In genomic region chr4:132823614-132824366, GRCm38 (mm10) we compare ENCODE assay signal across 8 mouse cellular contexts. TPM values are rescaled to one million over a fixed set of nuclear protein-coding genes. Genes with fewer than 3 reads are reported as not detected.
DNase-seq lines count a peak whose midpoint lies in the region; ATAC-seq lines count a peak whose summit lies in the region.

No protein-coding gene starts in this region.

- no peak for ATAC-seq in hindbrain, embryonic 13.5 days (ENCODE audit: low FRiP score)
- ATAC-seq in intestine, embryonic 16.5 days = 0 out of 2 replicates have a peak, but pooled peaks have one; percentile 16

- no peaks in the 10 kb centered on the region for H3K4me1 ChIP-seq in hindbrain, embryonic 10.5 days (replicated peaks)
- no peaks in the 10 kb centered on the region for H3K4me1 ChIP-seq in hindbrain, embryonic 13.5 days (replicated peaks)
- H3K4me1 ChIP-seq in intestine, embryonic 16.5 days (ENCODE audit: control insufficient read depth, insufficient read depth, low read length) = no peaks in the 10 kb centered on the region
- H3K4me1 ChIP-seq in limb, embryonic 10.5 days = no peaks in the 10 kb centered on the region

- H3K36me3 ChIP-seq in hindbrain, embryonic 10.5 days = peaks cover 46% of the 10 kb centered on the region
- peaks cover 42% of the 10 kb centered on the region for H3K36me3 ChIP-seq in hindbrain, embryonic 13.5 days
- H3K36me3 ChIP-seq in intestine, embryonic 16.5 days (ENCODE audit: control insufficient read depth, insufficient read depth, low read length) = peaks cover 20% of the 10 kb centered on the region
- H3K36me3 ChIP-seq in limb, embryonic 10.5 days = peaks cover 45% of the 10 kb centered on the region

- no peak overlapping the region for H3K4me2 ChIP-seq in hindbrain, embryonic 13.5 days
- no peak overlapping the region for H3K4me2 ChIP-seq in intestine, embryonic 16.5 days (ENCODE audit: low read depth, low read length)

- peaks cover 19% of the 10 kb centered on the region for H3K9me3 ChIP-seq in hindbrain, embryonic 10.5 days
- peaks cover 17% of the 10 kb centered on the region for H3K9me3 ChIP-seq in hindbrain, embryonic 13.5 days
- H3K9me3 ChIP-seq in intestine, embryonic 16.5 days (ENCODE audit: control insufficient read depth, low read length) = no peaks in the 10 kb centered on the region
- no peaks in the 10 kb centered on the region; the same call in 1 of the 2 replicates for H3K9me3 ChIP-seq in limb, embryonic 10.5 days (replicated peaks)

- H3K27ac ChIP-seq in hindbrain, embryonic 10.5 days = no peak overlapping the region
- no peak overlapping the region for H3K27ac ChIP-seq in hindbrain, embryonic 13.5 days
- H3K27ac ChIP-seq in intestine, embryonic 16.5 days (ENCODE audit: low read length) = no peak overlapping the region
- no peak overlapping the region for H3K27ac ChIP-seq in limb, embryonic 10.5 days

- no peaks in the 10 kb centered on the region for H3K27me3 ChIP-seq in hindbrain, embryonic 10.5 days (ENCODE audit: insufficient read depth, poor library complexity, severe bottlenecking)
- H3K27me3 ChIP-seq in hindbrain, embryonic 13.5 days = no peaks in the 10 kb centered on the region
- no peaks in the 10 kb centered on the region for H3K27me3 ChIP-seq in intestine, embryonic 16.5 days (replicated peaks; ENCODE audit: control insufficient read depth, insufficient read depth, low read length)
- no peaks in the 10 kb centered on the region for H3K27me3 ChIP-seq in limb, embryonic 10.5 days (ENCODE audit: low read depth, poor library complexity, severe bottlenecking)

- no peak overlapping the region for H3K4me3 ChIP-seq in hindbrain, embryonic 10.5 days
- no peak overlapping the region for H3K4me3 ChIP-seq in hindbrain, embryonic 13.5 days
- H3K4me3 ChIP-seq in intestine, embryonic 16.5 days (ENCODE audit: low read length) = no peak overlapping the region
- no peak overlapping the region for H3K4me3 ChIP-seq in limb, embryonic 10.5 days

- peak; percentile 71 for DNase-seq in hindbrain, embryonic 10.5 days (ENCODE audit: low spot score)
- peak; percentile 85 for DNase-seq in adrenal gland, postnatal 14 days
- DNase-seq in frontal cortex, postnatal 14 days (ENCODE audit: low spot score in 2 of 2) = peak; percentile 23 to 64
- peak; percentile 73 for DNase-seq in limb, embryonic 10.5 days (ENCODE audit: low spot score)
- peak; percentile 71 to 82 for DNase-seq in natural killer cell, adult 2 months (ENCODE audit: low spot score in 2 of 2)
- peak; percentile 91 for DNase-seq in testis, postnatal 10 days (ENCODE audit: low spot score)

- no peak overlapping the region for H3K9ac ChIP-seq in hindbrain, embryonic 13.5 days
- H3K9ac ChIP-seq in intestine, embryonic 16.5 days (ENCODE audit: low read depth, low read length) = no peak overlapping the region

- WGBS in hindbrain, embryonic 10.5 days = 75% methylated on average over 8 of the region's 8 CpGs
- 76% methylated on average over 8 of the region's 8 CpGs for WGBS in hindbrain, embryonic 13.5 days
- 72% methylated on average over 8 of the region's 8 CpGs for WGBS in intestine, embryonic 16.5 days
- 71% methylated on average over 8 of the region's 8 CpGs for WGBS in limb, embryonic 10.5 days

RNA-seq across cellular contexts. Expression of gene Ppp1r8, which starts 19.2 kb away (rescaled TPM):
- 81.4 and 84.3 TPM in 2 replicates for polyA plus RNA-seq in hindbrain, embryonic 10.5 days (2016; fragmentation: Nextera tagmentation; extraction: Ambion mirVana)
- polyA plus RNA-seq in hindbrain, embryonic 13.5 days (2015; fragmentation: Nextera tagmentation; extraction: Ambion mirVana) = 48.5 and 50.9 TPM in 2 replicates
- total RNA-seq in adrenal gland, postnatal 14 days (2021) = 38.6 and 46.8 TPM in 2 replicates
- 50.8 and 60.2 TPM in 2 replicates for polyA plus RNA-seq in intestine, embryonic 16.5 days (2015; fragmentation: Nextera tagmentation; extraction: Ambion mirVana)
- 79.7 and 80.9 TPM in 2 replicates for polyA plus RNA-seq in limb, embryonic 10.5 days (2016; fragmentation: Nextera tagmentation; extraction: Ambion mirVana)

RNA-seq across cellular contexts. Expression of gene Themis2, which starts 27.6 kb away (rescaled TPM):
- 1.00 and 1.2 TPM in 2 replicates for polyA plus RNA-seq in hindbrain, embryonic 10.5 days (2016; fragmentation: Nextera tagmentation; extraction: Ambion mirVana)
- polyA plus RNA-seq in hindbrain, embryonic 13.5 days (2015; fragmentation: Nextera tagmentation; extraction: Ambion mirVana) = 0.70 and 0.77 TPM in 2 replicates
- total RNA-seq in adrenal gland, postnatal 14 days (2021) = 2.0 and 4.9 TPM in 2 replicates
- 1.7 TPM in 2 replicates for polyA plus RNA-seq in intestine, embryonic 16.5 days (2015; fragmentation: Nextera tagmentation; extraction: Ambion mirVana)
- 0.36 and 0.53 TPM in 2 replicates for polyA plus RNA-seq in limb, embryonic 10.5 days (2016; fragmentation: Nextera tagmentation; extraction: Ambion mirVana)

RNA-seq across cellular contexts. Expression of gene Rpa2, which starts 55.7 kb away (rescaled TPM):
- 147 and 177 TPM in 2 replicates for polyA plus RNA-seq in hindbrain, embryonic 10.5 days (2016; fragmentation: Nextera tagmentation; extraction: Ambion mirVana)
- polyA plus RNA-seq in hindbrain, embryonic 13.5 days (2015; fragmentation: Nextera tagmentation; extraction: Ambion mirVana) = 41.2 and 41.8 TPM in 2 replicates
- total RNA-seq in adrenal gland, postnatal 14 days (2021) = 15.9 and 16.6 TPM in 2 replicates
- polyA plus RNA-seq in intestine, embryonic 16.5 days (2015; fragmentation: Nextera tagmentation; extraction: Ambion mirVana) = 66.7 and 76.0 TPM in 2 replicates
- 188 and 199 TPM in 2 replicates for polyA plus RNA-seq in limb, embryonic 10.5 days (2016; fragmentation: Nextera tagmentation; extraction: Ambion mirVana)
